Mouse (Mus musculus): ENCODE data around the gene Cabp4. TPM values are rescaled to one million over a fixed set of nuclear protein-coding genes. Genes with fewer than 3 reads are reported as not detected.

Cabp4 gene
- total RNA-seq, 2 experiments from 2014 or later: not detected

DNA sequence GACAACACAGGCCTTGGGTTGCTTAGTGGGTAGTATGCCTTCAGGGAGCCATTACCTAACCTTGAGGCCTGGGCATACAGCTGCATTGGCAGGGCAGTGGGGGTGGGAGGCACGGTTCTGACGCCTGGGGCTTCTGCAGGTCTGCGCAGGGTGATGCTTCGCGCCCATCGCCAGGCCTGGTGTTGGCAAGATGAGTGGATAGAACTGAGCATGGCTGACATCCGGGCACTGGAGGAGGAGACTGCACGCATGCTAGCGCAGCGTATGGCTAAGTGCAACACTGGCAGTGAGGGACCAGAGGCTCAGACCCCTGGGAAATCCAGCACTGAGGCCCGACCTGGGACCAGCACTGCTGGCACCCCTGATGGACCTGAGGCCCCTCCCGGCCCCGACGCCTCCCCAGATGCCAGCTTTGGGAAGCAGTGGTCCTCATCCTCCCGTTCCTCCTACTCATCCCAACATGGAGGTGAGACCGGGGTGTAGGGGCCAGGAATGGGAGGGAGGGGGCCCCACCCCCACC is 39.1 kb downstream of the Cabp4 start:
- no peak for DNase-seq (ENCODE audit: low spot score in 2 of 2)

DNA sequence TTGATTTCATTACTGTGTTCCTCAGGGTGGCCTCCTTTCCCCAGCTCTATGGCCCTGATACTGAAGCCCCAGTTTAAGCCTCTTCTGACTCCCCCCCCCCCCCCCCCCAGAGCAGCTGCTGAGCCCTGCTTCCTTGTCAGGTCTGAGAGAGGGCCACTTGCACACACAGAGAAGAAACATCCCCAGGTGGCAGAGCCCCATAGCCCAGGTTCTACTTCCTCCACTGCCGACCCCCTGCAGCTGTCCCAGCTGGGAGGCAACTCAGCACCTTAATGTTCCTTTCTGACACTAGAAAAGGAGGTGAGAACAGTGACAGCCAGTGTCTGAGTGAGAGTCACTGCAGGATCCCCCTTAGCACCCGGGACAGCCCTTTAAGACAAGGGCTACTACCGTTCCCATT is 40.0 kb downstream of the Cabp4 start:
- DNase-seq (ENCODE audit: low spot score in 2 of 2): no peak

DNA sequence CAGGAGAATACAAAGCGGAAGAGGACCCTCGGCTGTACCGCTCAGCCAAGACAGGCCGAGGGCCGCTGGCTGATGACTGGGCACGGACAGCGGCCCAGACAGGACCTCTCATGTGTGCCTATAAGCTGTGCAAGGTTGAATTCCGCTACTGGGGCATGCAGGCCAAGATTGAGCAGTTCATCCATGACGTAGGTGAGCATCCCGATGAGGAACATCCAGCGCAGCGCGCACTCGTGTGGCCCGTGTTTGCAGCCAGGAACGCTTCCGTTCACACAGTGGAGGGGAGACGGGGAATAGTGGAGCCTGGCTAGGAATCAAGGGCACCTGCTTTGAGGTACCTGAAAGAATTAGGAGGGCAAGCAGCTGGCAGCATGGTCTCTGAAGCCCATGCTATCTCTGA is 40.5 kb downstream of the Cabp4 start:
- no peak for DNase-seq (ENCODE audit: low spot score in 2 of 2)

DNA sequence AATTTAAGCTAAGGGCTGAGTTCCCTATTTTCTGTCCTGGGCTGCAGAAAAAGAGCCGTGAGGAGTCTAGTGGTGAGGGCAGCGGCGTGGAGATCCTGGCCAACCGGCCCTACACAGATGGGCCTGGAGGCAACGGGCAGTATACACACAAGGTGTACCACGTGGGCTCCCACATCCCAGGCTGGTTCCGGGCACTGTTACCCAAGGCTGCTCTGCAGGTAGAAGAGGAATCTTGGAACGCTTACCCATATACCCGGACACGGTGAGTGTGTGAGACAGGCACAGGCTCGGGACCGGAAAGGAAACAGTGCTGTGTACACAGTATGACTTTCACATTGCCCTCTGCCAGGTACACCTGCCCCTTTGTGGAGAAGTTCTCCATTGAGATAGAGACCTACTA is 41.2 kb downstream of the Cabp4 start:
- no peak for DNase-seq (ENCODE audit: low spot score in 2 of 2)

DNA sequence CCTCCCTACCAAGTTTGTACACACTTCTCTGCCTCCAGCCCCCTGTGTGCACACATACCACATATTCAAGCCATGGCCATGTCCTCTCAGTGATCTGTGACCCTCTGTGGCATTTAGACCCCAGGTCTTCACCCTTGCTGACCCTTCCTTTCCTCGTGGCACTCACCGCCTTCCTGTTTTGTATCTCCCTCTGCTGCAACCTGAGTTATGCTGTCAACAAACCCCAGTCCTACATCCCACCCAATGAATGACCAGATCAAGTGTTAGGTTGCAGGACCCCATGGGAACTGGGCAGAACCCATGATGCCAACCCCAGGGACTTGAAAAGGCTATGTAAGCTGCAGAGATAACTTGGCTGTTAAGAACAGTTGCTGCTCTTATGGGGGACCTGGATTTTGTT is 41.8 kb downstream of the Cabp4 start:
- DNase-seq (ENCODE audit: low spot score in 2 of 2): no peak

DNA sequence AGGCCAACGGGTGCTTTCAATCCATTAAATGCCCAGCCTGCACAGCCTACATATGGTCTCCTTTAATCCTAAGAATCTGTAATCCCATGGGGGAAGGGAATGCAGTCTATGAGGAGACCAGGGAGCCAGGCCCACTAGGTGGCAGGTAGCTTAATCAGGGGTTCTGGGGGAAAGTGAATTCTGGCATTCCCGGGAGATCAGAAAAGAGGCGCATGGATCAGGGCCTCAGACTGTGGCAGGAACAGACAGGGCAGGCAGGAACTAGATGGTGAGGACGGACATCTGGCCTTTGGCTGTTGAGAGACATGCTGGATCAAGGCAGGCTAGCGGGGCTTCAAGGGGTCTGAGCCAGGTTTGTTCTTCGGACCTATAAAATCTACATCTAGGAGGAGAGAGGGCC is 42.4 kb downstream of the Cabp4 start:
- no peak for DNase-seq (ENCODE audit: low spot score in 2 of 2)

DNA sequence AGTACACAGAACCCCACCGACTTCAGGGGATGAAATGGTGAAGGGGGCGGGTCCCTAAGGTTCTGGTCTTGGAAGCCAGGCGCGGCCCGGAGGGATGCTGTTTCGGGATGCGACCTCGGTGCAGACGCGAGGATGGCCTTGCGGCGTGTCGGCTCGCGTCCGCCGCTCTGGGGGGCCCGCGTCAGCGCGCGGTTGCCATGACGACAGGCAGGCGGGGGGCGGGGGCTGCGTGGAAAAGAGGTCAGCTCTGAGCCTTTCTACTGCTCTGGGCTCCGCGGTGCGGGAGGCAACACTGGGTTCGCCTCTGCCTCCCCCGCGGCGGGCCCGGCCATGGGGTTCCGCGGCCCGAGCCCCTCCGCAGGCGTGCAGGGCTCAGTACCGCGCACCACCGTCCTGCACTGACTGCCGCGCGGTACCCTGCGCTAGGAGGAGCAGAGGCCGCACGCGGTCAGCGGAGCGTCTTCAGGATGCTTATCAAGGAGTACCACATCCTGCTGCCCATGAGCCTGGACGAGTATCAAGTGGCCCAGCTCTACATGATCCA is 43.0 kb downstream of the Cabp4 start:
- DNase-seq (ENCODE audit: low spot score in 2 of 2): peak; percentile 54 to 62

DNA sequence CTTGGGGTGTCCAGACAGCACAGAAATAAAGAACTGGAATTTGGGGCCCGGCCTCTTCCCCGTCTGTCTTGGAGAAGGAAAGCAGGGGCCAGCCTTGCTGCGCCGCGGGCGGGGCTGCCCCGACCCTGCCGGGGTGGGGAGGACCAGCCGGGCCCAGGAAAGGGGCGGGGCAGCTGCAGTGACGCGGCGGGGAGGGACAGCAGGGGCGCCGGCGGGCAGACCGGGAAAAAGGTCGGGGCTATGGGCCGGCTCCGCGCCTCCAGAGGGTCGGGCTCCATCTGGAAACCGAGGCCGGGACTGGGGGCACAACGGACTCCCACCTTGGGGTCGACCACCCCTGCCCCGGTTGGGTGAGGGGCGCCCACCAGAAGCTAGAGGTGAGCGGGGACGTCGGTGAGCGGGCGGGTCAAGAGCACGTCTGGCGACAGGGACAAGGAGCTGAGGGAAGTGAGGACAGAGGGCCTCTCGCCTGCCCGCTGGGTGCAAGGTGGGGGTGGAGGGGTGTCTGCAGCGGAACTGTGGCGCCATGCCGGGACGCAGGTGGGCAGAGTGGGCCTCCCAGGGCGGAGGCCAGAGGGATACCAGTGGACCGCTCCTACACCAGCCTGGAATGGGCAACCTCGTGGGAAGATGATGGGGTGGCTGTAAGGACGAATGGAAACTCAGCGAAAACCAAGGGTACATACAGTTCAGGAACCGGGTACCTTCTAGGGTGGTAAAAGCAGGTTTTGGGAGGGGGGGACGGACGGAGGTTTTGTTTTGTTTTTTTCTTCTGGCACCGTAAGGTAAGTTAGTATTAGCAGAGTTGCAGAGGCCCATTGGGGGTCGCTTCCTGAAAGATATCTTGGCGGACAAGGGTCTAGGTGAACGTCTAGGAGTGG is 43.8 kb downstream of the Cabp4 start, which contains the start of gene Pitpnm1:
Gene Pitpnm1 (plus strand): TSS at position 162 of the 881 bp plus-strand sequence.
- DNase-seq (ENCODE audit: low spot score in 2 of 2): no peak

DNA sequence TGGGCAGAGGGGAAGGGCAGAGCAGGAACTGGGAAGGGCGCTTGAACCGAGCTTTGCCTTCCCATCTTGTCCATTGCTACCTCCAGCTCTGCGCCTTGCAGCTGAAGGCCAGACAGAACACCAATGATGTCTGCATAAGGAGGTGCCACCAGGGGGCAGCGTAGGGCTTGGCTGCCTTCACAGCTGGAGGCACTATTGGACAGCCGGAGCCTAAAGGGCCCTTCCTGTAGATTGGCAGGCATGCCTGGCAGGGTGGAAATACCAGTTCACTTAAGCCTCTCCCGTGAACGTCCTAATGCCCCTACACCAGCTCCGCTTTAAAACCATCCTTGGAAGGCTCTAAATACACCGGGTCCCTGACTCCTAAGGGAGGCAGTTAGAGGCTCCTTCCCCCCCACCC is 44.8 kb downstream of the Cabp4 start:
- DNase-seq (ENCODE audit: low spot score in 2 of 2): peak; percentile 86 to 90

DNA sequence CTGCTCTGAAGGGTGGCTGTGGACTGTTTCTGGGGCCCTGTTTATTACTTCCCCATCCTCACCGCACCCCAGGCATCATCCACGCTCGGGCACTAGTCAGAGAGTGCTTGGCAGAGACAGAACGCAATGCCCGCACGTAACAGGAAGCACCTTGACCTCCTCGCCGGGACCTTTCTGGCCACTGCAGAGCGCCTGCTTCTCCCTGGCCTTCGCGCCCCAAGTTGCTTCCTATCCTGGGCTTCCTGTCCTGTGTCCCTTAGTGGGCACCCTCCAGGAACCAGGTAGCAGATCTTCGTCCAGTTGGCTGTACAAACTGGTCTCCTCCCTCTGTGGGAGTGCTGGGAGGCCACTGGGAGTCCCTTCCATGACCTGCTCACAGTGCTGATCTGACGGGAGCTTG is 45.4 kb downstream of the Cabp4 start:
- no peak for DNase-seq (ENCODE audit: low spot score in 2 of 2)

DNA sequence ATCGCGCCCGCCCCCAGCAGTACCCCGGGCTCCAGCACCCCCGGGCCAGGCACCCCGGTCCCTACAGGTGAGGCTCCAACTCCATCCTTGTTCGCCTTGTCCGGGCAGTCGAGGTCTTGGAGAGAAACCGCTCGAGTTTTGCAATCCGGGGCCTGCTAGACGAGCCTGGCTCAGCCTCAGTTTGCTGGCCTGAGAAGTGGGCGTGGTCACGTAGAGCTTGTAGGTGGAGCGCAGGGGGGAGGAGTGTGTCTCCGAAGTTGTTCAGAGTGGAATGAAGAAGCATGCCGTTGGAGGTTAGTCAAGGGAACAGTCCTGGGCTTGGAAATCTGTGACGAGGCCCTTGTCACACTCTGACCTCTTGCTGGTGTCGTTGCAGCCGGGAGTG is 46.4 kb downstream of the Cabp4 start:
- DNase-seq (ENCODE audit: low spot score in 2 of 2): no peak

DNA sequence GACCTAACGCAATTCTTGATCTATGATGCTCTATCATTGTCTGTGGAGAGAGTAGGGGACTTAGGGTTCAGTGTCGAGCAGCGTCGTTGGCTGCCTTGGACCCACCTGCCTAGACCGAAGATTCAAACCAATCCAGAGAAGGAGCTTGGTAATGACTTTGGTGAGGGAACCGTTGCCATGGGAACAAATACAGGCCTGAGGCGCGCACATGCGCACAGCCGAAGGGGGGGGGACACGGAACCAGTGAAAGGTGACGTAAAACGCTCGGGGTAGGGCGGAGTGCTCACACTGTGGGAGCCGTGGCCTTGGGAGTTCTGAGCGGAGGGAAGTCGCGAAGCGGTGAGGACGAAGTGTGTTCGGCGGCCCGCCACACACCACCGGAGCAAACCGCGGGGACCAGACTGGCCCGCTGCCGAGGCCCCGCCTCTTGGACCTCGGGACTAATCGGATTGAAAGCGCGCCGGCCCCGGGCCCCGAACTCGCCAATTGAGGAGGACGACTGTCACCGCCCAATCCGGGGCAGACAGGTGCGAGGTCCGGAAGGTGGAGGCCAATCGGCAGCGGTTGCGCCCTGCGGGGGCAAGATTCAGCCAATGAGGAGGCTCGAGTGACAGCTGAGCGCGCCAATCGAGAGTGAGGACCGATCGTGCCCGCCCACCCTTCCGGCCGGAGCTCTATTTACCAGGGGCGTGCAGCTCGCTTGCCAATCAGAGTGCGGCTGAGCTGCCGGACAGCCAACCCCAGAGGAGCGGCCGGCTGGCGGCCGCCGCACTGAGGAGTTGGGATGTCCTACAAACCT is 47.0 kb downstream of the Cabp4 start, which contains the start of gene Cdk2ap2:
Gene Cdk2ap2 (plus strand): TSS at position 541 of the 799 bp plus-strand sequence.
- peak; percentile 99 to 100 for DNase-seq (ENCODE audit: low spot score in 2 of 2)

DNA sequence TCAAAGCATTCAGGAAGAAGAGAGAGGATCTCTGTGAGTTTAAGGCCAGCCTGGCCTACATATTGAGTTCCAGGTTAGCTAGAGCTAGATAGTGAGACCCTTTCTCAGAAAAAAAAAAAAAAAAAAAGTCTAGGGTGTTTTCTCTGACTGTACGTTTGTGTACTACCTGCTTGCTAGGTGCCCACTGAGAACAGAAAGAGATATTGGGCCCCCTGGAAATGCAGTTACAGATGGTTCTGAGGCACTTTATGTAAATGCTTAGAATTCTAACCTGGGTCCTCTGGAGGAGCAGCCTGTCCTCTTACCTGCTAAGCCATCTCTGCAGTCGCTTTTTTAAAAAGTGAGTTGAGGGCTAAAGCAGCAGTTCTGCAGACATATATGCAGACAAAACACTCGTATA is 48.0 kb downstream of the Cabp4 start:
- DNase-seq (ENCODE audit: low spot score in 2 of 2): no peak

DNA sequence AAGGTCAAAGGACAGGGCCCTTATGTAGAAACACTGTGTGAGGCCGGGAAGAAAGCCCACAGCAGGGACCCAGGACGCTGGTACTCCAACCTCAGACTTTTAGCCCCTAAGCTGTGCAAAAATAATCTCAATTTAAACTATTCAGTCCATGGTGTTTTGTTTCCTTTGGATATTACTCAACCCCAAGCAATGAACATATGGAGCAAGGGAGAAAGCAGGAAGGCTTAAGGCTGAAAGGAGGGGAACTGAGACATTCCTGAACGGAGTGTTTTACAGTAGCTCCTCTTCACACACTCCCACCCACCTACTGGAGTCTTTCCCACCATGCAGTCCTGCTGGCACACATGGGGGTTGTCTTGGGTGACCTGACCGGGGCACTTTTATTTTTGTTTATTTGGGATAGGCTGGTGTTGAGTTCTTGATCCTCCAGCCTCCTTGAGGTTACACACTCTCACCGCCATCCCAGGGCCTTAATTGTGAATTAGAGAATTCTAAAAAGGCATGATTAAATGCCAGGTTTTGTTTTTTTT is 49.0 kb downstream of the Cabp4 start:
- no peak for DNase-seq (ENCODE audit: low spot score in 2 of 2)

DNA sequence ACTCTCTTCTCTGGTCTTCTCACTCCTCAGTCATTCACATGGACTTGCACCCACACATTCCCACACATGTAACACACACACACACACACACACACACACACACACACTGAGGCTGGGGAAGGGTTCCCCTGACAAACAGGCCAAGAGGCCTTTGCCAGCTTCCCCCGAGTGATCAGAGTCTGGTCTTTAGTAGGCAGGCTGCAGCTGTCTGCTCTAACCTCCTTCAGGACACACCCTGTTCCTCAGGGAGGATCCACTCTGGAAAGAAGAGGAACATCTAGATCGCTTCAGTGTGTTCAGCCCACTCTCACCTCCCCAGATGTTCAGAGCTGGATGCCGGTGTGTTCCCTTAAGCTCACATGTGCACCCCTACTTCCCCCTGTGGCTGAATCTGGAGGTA is 49.5 kb downstream of the Cabp4 start:
- DNase-seq (ENCODE audit: low spot score in 2 of 2): no peak

DNA sequence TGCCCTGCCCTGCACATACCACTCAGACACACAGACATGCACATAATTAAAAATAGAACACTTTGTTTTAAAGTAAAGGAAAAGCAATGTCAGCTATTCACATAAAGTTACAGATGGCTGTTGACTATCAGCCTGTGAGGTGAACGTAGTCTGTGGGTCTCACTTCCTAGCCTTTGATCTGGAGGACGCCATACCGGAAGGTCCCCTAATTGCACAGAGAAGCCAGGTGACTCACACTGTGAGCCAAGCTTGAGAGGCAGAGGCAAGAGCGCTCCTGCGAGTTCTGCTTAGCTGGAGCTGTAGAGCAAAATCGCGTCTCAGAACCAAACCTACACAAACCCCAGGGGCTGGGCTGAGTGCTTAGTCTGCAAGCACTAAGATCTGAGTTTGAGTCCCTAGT is 50.1 kb downstream of the Cabp4 start:
- DNase-seq (ENCODE audit: low spot score in 2 of 2): no peak

DNA sequence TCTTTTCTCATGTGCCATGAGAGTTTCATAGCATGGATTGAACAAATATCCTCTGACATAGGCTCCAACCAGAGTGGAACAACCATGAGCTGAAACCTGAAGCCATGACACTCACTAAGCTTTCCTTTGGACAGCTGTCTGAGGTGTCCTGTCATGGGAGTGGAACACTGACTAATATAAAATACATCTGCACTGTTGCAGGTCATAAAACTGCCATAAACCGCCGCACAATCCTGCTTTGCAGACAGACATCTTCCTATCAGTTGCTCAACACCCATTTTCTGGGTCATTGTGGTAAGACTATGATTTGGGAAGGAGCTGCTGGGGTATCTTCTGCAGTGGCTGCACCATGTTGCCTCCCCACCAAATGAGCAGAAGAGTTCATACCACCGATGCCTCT is 51.1 kb downstream of the Cabp4 start:
- no peak for DNase-seq (ENCODE audit: low spot score in 2 of 2)

DNA sequence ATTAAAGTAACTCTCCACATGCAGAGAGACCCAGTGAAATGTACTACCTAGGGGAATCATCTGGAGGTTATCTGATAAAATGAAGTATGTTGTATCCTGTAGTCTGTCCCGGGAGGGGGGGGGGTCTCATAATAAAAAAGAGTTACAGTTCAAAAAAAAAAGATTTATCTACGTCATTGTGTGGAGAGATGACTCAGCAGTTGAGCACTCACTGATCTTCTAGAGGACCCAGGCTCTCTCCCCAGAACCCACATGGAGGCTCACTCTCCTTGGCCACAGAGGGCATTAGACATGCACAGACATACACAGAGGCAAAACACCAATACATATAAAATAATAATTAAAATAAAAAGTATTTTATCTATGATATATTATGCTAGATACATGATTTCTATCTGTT is 52.5 kb downstream of the Cabp4 start:
- no peak for DNase-seq (ENCODE audit: low spot score in 2 of 2)

DNA sequence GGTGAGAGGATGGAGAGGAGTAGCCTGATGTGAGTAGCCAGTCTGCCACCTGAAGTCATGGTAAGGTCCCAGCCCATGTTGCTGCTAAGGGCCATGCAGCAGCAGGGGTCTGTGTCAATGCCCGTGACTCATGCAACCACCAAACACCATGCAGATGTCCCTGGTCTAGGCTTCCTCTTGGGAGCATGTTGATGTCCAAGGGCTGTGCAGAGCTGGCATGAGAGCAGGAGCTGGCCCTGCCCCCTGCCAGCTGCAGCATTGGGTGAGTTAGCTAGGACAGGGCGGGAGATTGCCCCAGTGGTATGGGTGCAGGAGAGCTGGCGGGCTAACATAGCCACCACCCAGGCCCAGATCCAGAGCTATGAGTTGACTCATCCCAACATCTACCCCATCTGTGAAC is 53.4 kb downstream of the Cabp4 start:
- no peak for DNase-seq (ENCODE audit: low spot score in 2 of 2)

DNA sequence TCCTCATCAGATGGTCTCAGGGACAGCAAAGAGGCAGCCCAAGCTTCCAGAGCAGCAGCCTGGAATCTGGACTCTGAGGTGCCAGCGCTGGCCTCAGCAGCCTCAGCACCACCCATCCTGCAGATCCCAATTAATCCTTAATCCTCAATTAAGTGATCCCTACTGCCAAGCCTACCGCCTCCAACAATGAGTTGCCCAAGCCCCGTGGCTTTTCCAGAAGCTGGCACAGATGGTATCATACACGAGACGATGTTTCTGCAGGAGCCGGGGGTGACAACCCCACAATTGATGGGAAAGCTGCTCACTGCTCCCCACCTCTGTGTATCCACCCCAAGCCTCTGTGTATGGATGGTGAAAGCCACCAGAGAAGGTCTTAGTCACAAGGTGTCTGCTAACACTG is 54.7 kb downstream of the Cabp4 start:
- DNase-seq (ENCODE audit: low spot score in 2 of 2): no peak

DNA sequence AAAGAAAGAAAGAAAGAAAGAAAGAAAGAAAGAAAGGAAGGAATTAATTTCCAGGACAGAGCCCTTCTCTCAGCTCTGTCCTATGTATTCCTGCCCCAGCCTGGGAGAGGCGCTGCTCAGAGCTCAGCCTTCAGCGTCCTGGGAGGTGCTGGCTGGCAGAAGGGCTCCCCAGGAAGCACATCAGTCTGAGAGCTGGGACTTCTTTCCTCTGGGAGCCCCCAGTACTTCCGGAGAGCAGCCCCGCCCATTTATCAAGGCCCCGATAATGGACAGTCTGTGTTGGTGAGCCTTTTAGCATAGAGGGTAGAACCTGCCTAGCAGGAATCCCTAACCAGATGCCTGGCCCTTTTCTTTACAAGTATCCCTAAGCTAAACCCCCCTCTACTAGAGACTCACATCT is 55.7 kb downstream of the Cabp4 start:
- DNase-seq (ENCODE audit: low spot score in 2 of 2): no peak

DNA sequence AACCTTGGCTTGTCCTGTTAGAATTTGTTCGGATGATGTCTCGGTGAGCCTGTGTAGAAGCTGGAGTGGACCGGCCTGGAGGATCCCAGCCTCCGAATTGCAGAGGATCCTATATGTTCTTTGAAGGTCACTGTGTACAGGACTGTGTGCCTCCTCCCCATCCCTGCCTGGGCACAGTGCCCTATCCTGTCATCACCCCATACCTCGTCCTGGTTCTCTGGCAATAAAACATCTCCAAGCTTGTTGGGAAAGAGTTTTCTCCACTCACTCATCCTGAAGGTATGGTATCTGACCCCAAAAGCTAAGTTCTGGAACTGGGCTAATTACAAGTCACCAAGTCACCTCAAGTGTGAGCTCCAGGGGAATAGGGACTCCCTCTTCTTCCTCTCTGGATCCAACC is 56.7 kb downstream of the Cabp4 start:
- DNase-seq (ENCODE audit: low spot score in 2 of 2): no peak
